Mouse (Mus musculus) telencephalon, adult 2 months (tissue): Measurements from ENCODE around the gene Olfr725.

Experiments
- DNase-seq: peaks from one replicate; pipeline ENCODE4 v3.0.0-alpha.2; 2011; ENCODE audit warnings: low read depth, low spot score

The Olfr725 gene

GRCm38 (mm10) chr14:50040275-50040674 is at the start of gene Olfr725:
TSS of gene Olfr725 (minus strand) at chr14:50040375.
- no peak for DNase-seq

- DNase-seq = no peak
These were observed 22.5 kb upstream of the Olfr725 start for GRCm38 (mm10) chr14:50062733-50063104.

GRCm38 (mm10) chr14:50061955-50062732 is 22.0 kb upstream of the Olfr725 start:
- peak; percentile 31 for DNase-seq

- no peak for DNase-seq
These were observed 21.4 kb upstream of the Olfr725 start for GRCm38 (mm10) chr14:50061590-50061954.

- no peak for DNase-seq
These were observed 21.0 kb upstream of the Olfr725 start for GRCm38 (mm10) chr14:50061179-50061578.

GRCm38 (mm10) chr14:50032041-50032440 is 8.1 kb downstream of the Olfr725 start:
- no peak for DNase-seq

- no peak for DNase-seq
These were observed 8.8 kb downstream of the Olfr725 start for GRCm38 (mm10) chr14:50031356-50031755.

GRCm38 (mm10) chr14:50026371-50026770 is 13.8 kb downstream of the Olfr725 start:
- no peak for DNase-seq
